ENCODE assay signal across 10 mouse cellular contexts in genomic region chr16:24991059-24991541, GRCm38 (mm10).
DNase-seq lines count a peak whose midpoint lies in the region; ATAC-seq lines count a peak whose summit lies in the region.
"Had no signal": no experiment of that assay in that cellular context is flagged by ENCODE, and none has a peak within 500 bp of the region (broad histone marks: within the 10 kb centered on the region; RNA-seq: fewer than 3 reads in every experiment).

No protein-coding gene starts in this region.

- intact Hi-C loops in heart, postnatal 10 days (cut with DNase I) = no loop called here

- H3K36me3 ChIP-seq in forebrain, embryonic 16.5 days (ENCODE audit: control insufficient read depth, insufficient read depth) = no peaks in the 10 kb centered on the region
- H3K36me3 ChIP-seq in forebrain, embryonic 12.5 days (replicated peaks) = no peaks in the 10 kb centered on the region
- H3K36me3 ChIP-seq: hindbrain, embryonic 12.5 days had no signal

- H3K27ac ChIP-seq in forebrain, embryonic 16.5 days (ENCODE audit: low read length) = peak overlapping the region; percentile 43
- H3K27ac ChIP-seq in forebrain, embryonic 12.5 days = no peak overlapping the region
- H3K27ac ChIP-seq: hindbrain, embryonic 12.5 days had no signal

- no peak overlapping the region for H3K9ac ChIP-seq in forebrain, embryonic 16.5 days (replicated peaks; ENCODE audit: low read depth, low read length)
- H3K9ac ChIP-seq in forebrain, embryonic 12.5 days = no peak overlapping the region
- H3K9ac ChIP-seq: hindbrain, embryonic 12.5 days had no signal

- peak; percentile 43 for ATAC-seq in forebrain, embryonic 16.5 days
- ATAC-seq in forebrain, embryonic 12.5 days (ENCODE audit: low FRiP score) = no peak
- ATAC-seq: lung, postnatal 0 days had no signal

- H3K27me3 ChIP-seq in forebrain, embryonic 16.5 days (replicated peaks; ENCODE audit: control insufficient read depth, insufficient read depth, low read length) = no peaks in the 10 kb centered on the region
- no peaks in the 10 kb centered on the region for H3K27me3 ChIP-seq in forebrain, embryonic 12.5 days
- H3K27me3 ChIP-seq: hindbrain, embryonic 12.5 days had no signal

- H3K4me1 ChIP-seq in forebrain, embryonic 16.5 days (replicated peaks; ENCODE audit: control insufficient read depth, insufficient read depth, low read length) = peaks cover 13% of the 10 kb centered on the region
- no peaks in the 10 kb centered on the region for H3K4me1 ChIP-seq in forebrain, embryonic 12.5 days
- H3K4me1 ChIP-seq: hindbrain, embryonic 12.5 days had no signal

- 63% methylated on average over 10 of the region's 10 CpGs for WGBS in forebrain, embryonic 16.5 days
- WGBS in forebrain, embryonic 12.5 days = 81% methylated on average over 10 of the region's 10 CpGs

- DNase-seq in cerebellum, adult 9-10 months = peak; percentile 71
- peak; percentile 18 to 35 for DNase-seq in layer of hippocampus, postnatal 36 days
- DNase-seq in right cerebral cortex, postnatal 25 days = peak; percentile 62
- no peak for DNase-seq in heart, postnatal 10 days
- no peak for DNase-seq in embryo, embryonic 10 days (ENCODE audit: low spot score)
- DNase-seq in thymus, postnatal 25 days = no peak

- no peaks in the 10 kb centered on the region for H3K9me3 ChIP-seq in forebrain, embryonic 16.5 days (ENCODE audit: control insufficient read depth, low read length)
- H3K9me3 ChIP-seq in forebrain, embryonic 12.5 days = no peaks in the 10 kb centered on the region
- H3K9me3 ChIP-seq: hindbrain, embryonic 12.5 days had no signal

- H3K4me3 ChIP-seq in forebrain, embryonic 16.5 days (replicated peaks; ENCODE audit: low read length) = no peak overlapping the region
- no peak overlapping the region for H3K4me3 ChIP-seq in forebrain, embryonic 12.5 days (replicated peaks)
- H3K4me3 ChIP-seq: hindbrain, embryonic 12.5 days had no signal

- H3K4me2 ChIP-seq in forebrain, embryonic 16.5 days (ENCODE audit: low read length) = no peak overlapping the region
- no peak overlapping the region for H3K4me2 ChIP-seq in forebrain, embryonic 12.5 days
- H3K4me2 ChIP-seq: hindbrain, embryonic 12.5 days had no signal

Comparison
In these comparisons a context has a peak if more than half of its experiments do, and no peak if none do; other contexts are left out.
1. DNase-seq: peak in cerebellum, adult 9-10 months (single experiment), layer of hippocampus, postnatal 36 days (2 of 2) and right cerebral cortex, postnatal 25 days (single experiment); none in heart, postnatal 10 days (0 of 2), embryo, embryonic 10 days (single experiment) and thymus, postnatal 25 days (single experiment).